Mouse (Mus musculus) hindbrain, embryonic 13.5 days (tissue): Measurements from ENCODE around the gene Pgpep1. TPM values are rescaled to one million over a fixed set of nuclear protein-coding genes. Genes with fewer than 3 reads are reported as not detected.

Source experiments
- ATAC-seq: fragments of 200-750 bp; cut with Nextera tagmentation; 2 replicates; pipeline ENCODE4 v1.8.0; 2017; ENCODE audit warnings: moderate TSS enrichment; ENCODE audit not compliant: low FRiP score
- H3K27ac ChIP-seq: fragments of 300-500 bp; sonication (generic); 2 replicates; pipeline ENCODE4 v1.5.1; 2015; ENCODE audit warnings: inconsistent platforms, mild to moderate bottlenecking, moderate library complexity
- H3K27me3 ChIP-seq: fragments of 300-500 bp; sonication (generic); 2 replicates; pipeline ENCODE4 v1.6.1; 2015; ENCODE audit warnings: mild to moderate bottlenecking, inconsistent platforms
- H3K36me3 ChIP-seq: fragments of 300-500 bp; sonication (generic); 2 replicates; pipeline ENCODE4 v1.6.1; 2015; ENCODE audit warnings: mild to moderate bottlenecking, inconsistent platforms
- H3K4me1 ChIP-seq: fragments of 300-500 bp; sonication (generic); replicated peaks from 2 replicates; pipeline ENCODE4 v1.6.1; 2015; ENCODE audit warnings: inconsistent platforms
- H3K4me2 ChIP-seq: fragments of 300-500 bp; sonication (generic); 2 replicates; pipeline ENCODE4 v1.6.1; 2015; ENCODE audit warnings: inconsistent platforms, mild to moderate bottlenecking, moderate library complexity
- H3K4me3 ChIP-seq: fragments of 300-500 bp; sonication (generic); 2 replicates; pipeline ENCODE4 v1.5.1; 2015; ENCODE audit warnings: mild to moderate bottlenecking, inconsistent platforms
- H3K9ac ChIP-seq: fragments of 300-500 bp; sonication (generic); 2 replicates; pipeline ENCODE4 v1.6.1; 2015; ENCODE audit warnings: mild to moderate bottlenecking, inconsistent platforms
- H3K9me3 ChIP-seq: fragments of 300-500 bp; sonication (generic); 2 replicates; pipeline ENCODE4 v1.6.1; 2016; ENCODE audit warnings: inconsistent platforms
- WGBS: fragments of 180-500 bp; shearing (Covaris S2); methylation state at CpG from one replicate; pipeline ENCODE4 v1.1.7; 2015; 5-methylcytosine and 5-hydroxymethylcytosine counted together
- polyA plus RNA-seq: library from polyadenylated mRNA; unstranded; fragments of >200 nt; fragmentation: Nextera tagmentation; extraction: Ambion mirVana; gene quantifications from 2 replicates; pipeline ENCODE4 v1.2.1, GENCODE M21; 2015

The Pgpep1 gene
- polyA plus RNA-seq, 1 experiment from 2014 or later, result 105 TPM

GRCm38 (mm10) chr8:70687576-70687975, 27.4 kb upstream of the Pgpep1 start:
- H3K9me3 ChIP-seq, result no peaks in the 10 kb centered on the region
- H3K4me2 ChIP-seq, result no peak overlapping the region
- H3K27me3 ChIP-seq, result no peaks in the 10 kb centered on the region
- peaks cover 25% of the 10 kb centered on the region for H3K4me1 ChIP-seq
- WGBS, result 77% methylated on average over 8 of the region's 8 CpGs
- no peak overlapping the region for H3K27ac ChIP-seq
- no peak for ATAC-seq
- H3K36me3 ChIP-seq, result no peaks in the 10 kb centered on the region
- no peak overlapping the region for H3K9ac ChIP-seq
- H3K4me3 ChIP-seq, result no peak overlapping the region

- H3K27me3 ChIP-seq, result no peaks in the 10 kb centered on the region
- peaks cover 10% of the 10 kb centered on the region for H3K4me1 ChIP-seq
- H3K27ac ChIP-seq, result no peak overlapping the region
- H3K9ac ChIP-seq, result peak overlapping the region; percentile 36; the same call in 1 of the 2 replicates
- WGBS, result 42% methylated on average over 7 of the region's 7 CpGs
- ATAC-seq, result peak; percentile 22; the same call in 1 of the 2 replicates
- no peak overlapping the region for H3K4me2 ChIP-seq
- no peak overlapping the region for H3K4me3 ChIP-seq
- H3K36me3 ChIP-seq, result peaks cover 8% of the 10 kb centered on the region
- H3K9me3 ChIP-seq, result no peaks in the 10 kb centered on the region
Measured at GRCm38 (mm10) chr8:70684291-70684690, 24.1 kb upstream of the Pgpep1 start.

- no peak overlapping the region; the same call in 1 of the 2 replicates for H3K4me2 ChIP-seq
- H3K27me3 ChIP-seq, result no peaks in the 10 kb centered on the region
- no peak overlapping the region for H3K4me3 ChIP-seq
- H3K9ac ChIP-seq, result peak overlapping the region; percentile 62
- H3K9me3 ChIP-seq, result no peaks in the 10 kb centered on the region
- ATAC-seq, result 0 out of 2 replicates have a peak, but pooled peaks have one; percentile 13
- H3K36me3 ChIP-seq, result peaks cover 24% of the 10 kb centered on the region
- peaks cover 8% of the 10 kb centered on the region for H3K4me1 ChIP-seq
- no peak overlapping the region for H3K27ac ChIP-seq
- WGBS, result 65% methylated on average over 3 of the region's 3 CpGs
Measured at GRCm38 (mm10) chr8:70682692-70683091, 22.5 kb upstream of the Pgpep1 start.

GRCm38 (mm10) chr8:70682193-70682592, 22.0 kb upstream of the Pgpep1 start:
- H3K9me3 ChIP-seq, result no peaks in the 10 kb centered on the region
- H3K27me3 ChIP-seq, result no peaks in the 10 kb centered on the region
- ATAC-seq, result no peak
- H3K4me2 ChIP-seq, result peak overlapping the region; percentile 21; the same call in 1 of the 2 replicates
- H3K9ac ChIP-seq, result peak overlapping the region; percentile 62
- 8% methylated on average over 19 of the region's 19 CpGs for WGBS
- H3K4me1 ChIP-seq, result peaks cover 8% of the 10 kb centered on the region
- H3K4me3 ChIP-seq, result no peak overlapping the region
- H3K27ac ChIP-seq, result no peak overlapping the region
- H3K36me3 ChIP-seq, result peaks cover 28% of the 10 kb centered on the region

- ATAC-seq, result no peak
- no peak overlapping the region for H3K9ac ChIP-seq
- no peak overlapping the region for H3K4me3 ChIP-seq
- no peak overlapping the region for H3K4me2 ChIP-seq
- WGBS, result 81% methylated on average over 3 of the region's 3 CpGs
- H3K36me3 ChIP-seq, result peaks cover 30% of the 10 kb centered on the region
- peaks cover 8% of the 10 kb centered on the region for H3K4me1 ChIP-seq
- no peaks in the 10 kb centered on the region for H3K27me3 ChIP-seq
- H3K9me3 ChIP-seq, result no peaks in the 10 kb centered on the region
- no peak overlapping the region for H3K27ac ChIP-seq
Measured at GRCm38 (mm10) chr8:70681410-70681809, 21.2 kb upstream of the Pgpep1 start.

GRCm38 (mm10) chr8:70680039-70680438, 19.9 kb upstream of the Pgpep1 start:
- Histone ChIP-seq H3K36me3 (peaks cover 30% of the 10 kb centered on the region), H3K4me2 (no peak overlapping the region), H3K9ac (no peak overlapping the region), H3K4me1 (peaks cover 10% of the 10 kb centered on the region), H3K27me3 (no peaks in the 10 kb centered on the region), H3K4me3 (no peak overlapping the region), H3K9me3 (no peaks in the 10 kb centered on the region), H3K27ac (no peak overlapping the region)
- ATAC-seq, result no peak
- 79% methylated on average over 3 of the region's 3 CpGs for WGBS

- Histone ChIP-seq H3K9ac (no peak overlapping the region; the same call in 1 of the 2 replicates), H3K4me1 (peaks cover 13% of the 10 kb centered on the region), H3K27me3 (no peaks in the 10 kb centered on the region), H3K36me3 (peaks cover 30% of the 10 kb centered on the region), H3K9me3 (no peaks in the 10 kb centered on the region), H3K27ac (no peak overlapping the region), H3K4me3 (no peak overlapping the region), H3K4me2 (no peak overlapping the region)
- no peak for ATAC-seq
- WGBS, result 94% methylated on average over 4 of the region's 4 CpGs
Measured at GRCm38 (mm10) chr8:70679404-70679803, 19.2 kb upstream of the Pgpep1 start.

GRCm38 (mm10) chr8:70678679-70679078, 18.5 kb upstream of the Pgpep1 start:
- Histone ChIP-seq H3K4me2 (no peak overlapping the region), H3K36me3 (peaks cover 30% of the 10 kb centered on the region)

GRCm38 (mm10) chr8:70677451-70678080, 17.4 kb upstream of the Pgpep1 start:
- no peak for ATAC-seq
- Histone ChIP-seq H3K36me3 (peaks cover 30% of the 10 kb centered on the region), H3K27me3 (no peaks in the 10 kb centered on the region), H3K27ac (no peak overlapping the region), H3K4me2 (no peak overlapping the region), H3K9ac (no peak overlapping the region), H3K4me1 (peaks cover 16% of the 10 kb centered on the region), H3K9me3 (no peaks in the 10 kb centered on the region), H3K4me3 (no peak overlapping the region)
- 89% methylated on average over 15 of the region's 15 CpGs for WGBS

More at GRCm38 (mm10) chr8:70678679-70679078, 18.5 kb upstream of the Pgpep1 start:
- ATAC-seq, result no peak
- Histone ChIP-seq H3K27ac (no peak overlapping the region), H3K9ac (no peak overlapping the region), H3K27me3 (no peaks in the 10 kb centered on the region), H3K4me3 (no peak overlapping the region), H3K4me1 (peaks cover 15% of the 10 kb centered on the region), H3K9me3 (no peaks in the 10 kb centered on the region)

GRCm38 (mm10) chr8:70675336-70675735, 15.1 kb upstream of the Pgpep1 start:
- ATAC-seq, result no peak

GRCm38 (mm10) chr8:70674716-70675115, 14.5 kb upstream of the Pgpep1 start:
- Histone ChIP-seq H3K9ac (peak overlapping the region; percentile 80), H3K4me2 (peak overlapping the region; percentile 73; the same call in 1 of the 2 replicates), H3K4me3 (no peak overlapping the region)

More at GRCm38 (mm10) chr8:70675336-70675735, 15.1 kb upstream of the Pgpep1 start:
- WGBS, result 87% methylated on average over 1 of the region's 1 CpGs
- Histone ChIP-seq H3K4me1 (peaks cover 25% of the 10 kb centered on the region), H3K36me3 (peaks cover 30% of the 10 kb centered on the region), H3K27me3 (no peaks in the 10 kb centered on the region), H3K4me2 (no peak overlapping the region), H3K4me3 (no peak overlapping the region), H3K9me3 (no peaks in the 10 kb centered on the region), H3K9ac (no peak overlapping the region), H3K27ac (no peak overlapping the region)

GRCm38 (mm10) chr8:70674109-70674508, 13.9 kb upstream of the Pgpep1 start:
- Histone ChIP-seq H3K9ac (peak overlapping the region; percentile 80), H3K9me3 (no peaks in the 10 kb centered on the region), H3K27ac (peak overlapping the region; percentile 99), H3K4me3 (peak overlapping the region; percentile 61), H3K27me3 (no peaks in the 10 kb centered on the region), H3K4me1 (peaks cover 25% of the 10 kb centered on the region), H3K36me3 (peaks cover 21% of the 10 kb centered on the region), H3K4me2 (peak overlapping the region; percentile 73)
- no peak for ATAC-seq
- 96% methylated on average over 3 of the region's 3 CpGs for WGBS

More at GRCm38 (mm10) chr8:70674716-70675115, 14.5 kb upstream of the Pgpep1 start:
- Histone ChIP-seq H3K4me1 (peaks cover 25% of the 10 kb centered on the region), H3K27ac (peak overlapping the region; percentile 99; the same call in 1 of the 2 replicates), H3K9me3 (no peaks in the 10 kb centered on the region), H3K27me3 (no peaks in the 10 kb centered on the region), H3K36me3 (peaks cover 27% of the 10 kb centered on the region)
- 84% methylated on average over 4 of the region's 4 CpGs for WGBS
- ATAC-seq, result no peak
